Mouse (Mus musculus) kidney, postnatal 0 days (tissue): ENCODE results near the gene Tyro3. TPM values are rescaled to one million over a fixed set of nuclear protein-coding genes. Genes with fewer than 3 reads are reported as not detected.

Experiments used
- ATAC-seq: fragments of 200-750 bp; cut with Nextera tagmentation; replicated peaks from 2 replicates; pipeline ENCODE4 v1.8.0; 2017; ENCODE audit warnings: low read depth, moderate number of reproducible peaks, moderate TSS enrichment, moderate library complexity; ENCODE audit not compliant: low FRiP score
- DNase-seq: peaks from one replicate; pipeline ENCODE4 v3.0.0-alpha.2; 2016; ENCODE audit warnings: low spot score
- H3K27ac ChIP-seq: fragments of 300-500 bp; sonication (generic); 2 replicates; pipeline ENCODE4 v1.5.1; 2014; ENCODE audit warnings: mild to moderate bottlenecking
- H3K27me3 ChIP-seq: fragments of 300-500 bp; sonication (generic); 2 replicates; pipeline ENCODE4 v1.6.1; 2014; ENCODE audit warnings: low read length, mixed read lengths; ENCODE audit not compliant: insufficient read depth
- H3K36me3 ChIP-seq: fragments of 300-500 bp; sonication (generic); 2 replicates; pipeline ENCODE4 v1.6.1; 2014; ENCODE audit warnings: low read length, mixed read lengths; ENCODE audit not compliant: insufficient read depth
- H3K4me1 ChIP-seq: fragments of 300-500 bp; sonication (generic); replicated peaks from 2 replicates; pipeline ENCODE4 v1.6.1; 2014; ENCODE audit warnings: antibody characterized with exemption, low read length, mixed read lengths; ENCODE audit not compliant: insufficient read depth
- H3K4me2 ChIP-seq: fragments of 300-500 bp; sonication (generic); 2 replicates; pipeline ENCODE4 v1.6.1; 2014; ENCODE audit warnings: mild to moderate bottlenecking, low read length, moderate library complexity, mixed read lengths
- H3K4me3 ChIP-seq: fragments of 300-500 bp; sonication (generic); replicated peaks from 2 replicates; pipeline ENCODE4 v1.5.1; 2014; ENCODE audit warnings: low read depth, low read length
- H3K9ac ChIP-seq: fragments of 300-500 bp; sonication (generic); 2 replicates; pipeline ENCODE4 v1.6.1; 2014; ENCODE audit warnings: low read depth, low read length
- H3K9me3 ChIP-seq: fragments of 300-500 bp; sonication (generic); replicated peaks from 2 replicates; pipeline ENCODE4 v1.6.1; 2016; ENCODE audit warnings: low read length, inconsistent platforms, mixed read lengths
- CTCF ChIP-seq: IDR thresholded peaks from 2 replicates; pipeline ENCODE4 v1.5.1; 2016; ENCODE audit warnings: antibody characterized with exemption, low read depth, mild to moderate bottlenecking, moderate library complexity
- WGBS: fragments of 180-500 bp; shearing (Covaris S2); extraction: QIAGEN DNeasy Blood & Tissue Kit; methylation state at CpG from one replicate; pipeline ENCODE4 v1.1.7; 2014; 5-methylcytosine and 5-hydroxymethylcytosine counted together
- polyA plus RNA-seq: library from polyadenylated mRNA; unstranded; fragments of >200 nt; fragmentation: Nextera tagmentation; extraction: Ambion mirVana; gene quantifications from 2 replicates; pipeline ENCODE4 v1.2.1, GENCODE M21; 2015

Tyro3 gene
- polyA plus RNA-seq, 1 experiment from 2014 or later, result 7.7 TPM

- TF ChIP-seq CTCF, result no peak
- ATAC-seq, result no peak
- Histone ChIP-seq H3K9ac (no peak overlapping the region), H3K27ac (no peak overlapping the region), H3K27me3 (no peaks in the 10 kb centered on the region), H3K36me3 (no peaks in the 10 kb centered on the region), H3K9me3 (no peaks in the 10 kb centered on the region), H3K4me3 (no peak overlapping the region), H3K4me1 (no peaks in the 10 kb centered on the region), H3K4me2 (no peak overlapping the region)
- whole genome bisulfite sequencing, result 74% methylated on average over 4 of the region's 4 CpGs
- no peak for DNase-seq
Measured at GRCm38 (mm10) chr2:119846929-119847328, 49.4 kb downstream of the Tyro3 start.

GRCm38 (mm10) chr2:119853811-119854210, 56.3 kb downstream of the Tyro3 start:
- Histone ChIP-seq H3K9me3 (no peaks in the 10 kb centered on the region), H3K36me3 (no peaks in the 10 kb centered on the region), H3K27ac (no peak overlapping the region), H3K4me3 (no peak overlapping the region), H3K9ac (no peak overlapping the region), H3K27me3 (no peaks in the 10 kb centered on the region), H3K4me1 (no peaks in the 10 kb centered on the region), H3K4me2 (no peak overlapping the region)
- ATAC-seq (no peak), DNase-seq (no peak)
- 86% methylated on average over 4 of the region's 4 CpGs for WGBS
- no peak for TF ChIP-seq CTCF

GRCm38 (mm10) chr2:119855310-119855850, 57.8 kb downstream of the Tyro3 start:
- H3K4me3 ChIP-seq, result no peak overlapping the region
- no peaks in the 10 kb centered on the region for H3K4me1 ChIP-seq
- no peaks in the 10 kb centered on the region for H3K27me3 ChIP-seq
- WGBS, result 55% methylated on average over 6 of the region's 6 CpGs
- H3K9me3 ChIP-seq, result no peaks in the 10 kb centered on the region
- DNase-seq (no peak), ATAC-seq (no peak)
- H3K4me2 ChIP-seq, result no peak overlapping the region
- no peak overlapping the region for H3K9ac ChIP-seq
- no peak overlapping the region for H3K27ac ChIP-seq
- TF ChIP-seq CTCF, result no peak
- no peaks in the 10 kb centered on the region for H3K36me3 ChIP-seq

- ATAC-seq, result no peak
Measured at GRCm38 (mm10) chr2:119857341-119857740, 59.8 kb downstream of the Tyro3 start.

GRCm38 (mm10) chr2:119864484-119864883, 67.0 kb downstream of the Tyro3 start:
- Histone ChIP-seq H3K9me3 (no peaks in the 10 kb centered on the region), H3K27ac (no peak overlapping the region), H3K4me1 (no peaks in the 10 kb centered on the region), H3K9ac (no peak overlapping the region), H3K27me3 (no peaks in the 10 kb centered on the region), H3K36me3 (no peaks in the 10 kb centered on the region), H3K4me2 (no peak overlapping the region), H3K4me3 (no peak overlapping the region)
- ATAC-seq (no peak), DNase-seq (no peak)
- WGBS, result 66% methylated on average over 4 of the region's 4 CpGs
- no peak for TF ChIP-seq CTCF

More at GRCm38 (mm10) chr2:119857341-119857740, 59.8 kb downstream of the Tyro3 start:
- H3K4me3 ChIP-seq, result no peak overlapping the region
- no peak overlapping the region for H3K9ac ChIP-seq
- no peak overlapping the region for H3K27ac ChIP-seq
- no peak for DNase-seq
- 95% methylated on average over 2 of the region's 2 CpGs for WGBS
- no peak for TF ChIP-seq CTCF
- no peaks in the 10 kb centered on the region for H3K9me3 ChIP-seq
- H3K36me3 ChIP-seq, result no peaks in the 10 kb centered on the region
- H3K4me2 ChIP-seq, result no peak overlapping the region
- no peaks in the 10 kb centered on the region for H3K27me3 ChIP-seq
- H3K4me1 ChIP-seq, result no peaks in the 10 kb centered on the region

Other genes with a start within 250 kb of the Tyro3 start
- 31.9 and 38.7 TPM in 2 replicates for gene Nusap1, start 179.4 kb upstream of the Tyro3 start, polyA plus RNA-seq
- 12.4 and 15.6 TPM in 2 replicates for gene Oip5, start 179.3 kb upstream of the Tyro3 start, polyA plus RNA-seq
- 50.0 and 54.3 TPM in 2 replicates for gene Ndufaf1, start 134.9 kb upstream of the Tyro3 start, polyA plus RNA-seq
- gene Rtf1, start 122.7 kb upstream of the Tyro3 start, polyA plus RNA-seq, result 37.6 and 39.0 TPM in 2 replicates
- 0.83 and 1.1 TPM in 2 replicates for gene Itpka, start 55.4 kb upstream of the Tyro3 start, polyA plus RNA-seq
- 0.52 and 0.53 TPM in 2 replicates for gene Ltk, start 37.3 kb upstream of the Tyro3 start, polyA plus RNA-seq
- 15.7 and 19.0 TPM in 2 replicates for gene Rpap1, start 10.2 kb upstream of the Tyro3 start, polyA plus RNA-seq
- gene Mga, start 99.5 kb downstream of the Tyro3 start, polyA plus RNA-seq, result 17.5 TPM in 2 replicates
- gene Mapkbp1, start 175.0 kb downstream of the Tyro3 start, polyA plus RNA-seq, result 1.9 and 2.0 TPM in 2 replicates
- 24.7 and 25.7 TPM in 2 replicates for gene Jmjd7, start 229.8 kb downstream of the Tyro3 start, polyA plus RNA-seq
- gene Gm28042, start 229.8 kb downstream of the Tyro3 start, polyA plus RNA-seq, result 0.89 and 1.2 TPM in 2 replicates
- gene Pla2g4b, start 235.7 kb downstream of the Tyro3 start, polyA plus RNA-seq, result 0.29 and 0.71 TPM in 2 replicates